Mouse (Mus musculus) lung, postnatal 0 days (tissue): ENCODE results near the gene Ncstn.

ENCODE experiments used
- CTCF ChIP-seq: IDR thresholded peaks from 2 replicates; pipeline ENCODE4 v1.5.1; 2016; ENCODE audit warnings: antibody characterized with exemption, mild to moderate bottlenecking
- EP300 ChIP-seq: IDR thresholded peaks from 2 replicates; pipeline ENCODE4 v1.6.1; 2016; ENCODE audit warnings: antibody characterized with exemption, mild to moderate bottlenecking, control low read depth

- TF ChIP-seq CTCF (no peak), EP300 (no peak)
These were observed 57.2 kb downstream of the Ncstn start for GRCm38 (mm10) chr1:172025201-172025904.
